Mouse (Mus musculus): ENCODE results near the gene Tes.

DNA sequence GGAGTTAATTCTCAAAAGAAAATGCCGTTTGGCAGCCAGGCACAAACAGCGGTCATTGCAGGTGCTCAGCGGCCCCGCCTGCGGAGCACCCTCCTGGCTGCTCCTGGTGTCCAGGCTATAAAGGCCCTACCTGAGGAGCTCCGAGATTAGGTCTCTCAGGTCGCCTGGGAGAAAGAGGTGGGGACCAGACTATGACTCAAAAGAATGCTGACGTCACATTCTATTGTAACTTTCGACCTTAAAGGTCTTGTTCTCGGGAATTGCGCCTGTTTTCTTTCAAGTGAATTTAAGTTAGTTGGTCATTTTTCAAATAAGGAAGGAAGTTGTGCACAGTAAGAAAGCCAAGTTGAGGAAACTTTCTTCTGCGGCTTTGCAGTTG is 831 bp downstream of the Tes start:
- no peak for TF ChIP-seq MAFK (IDR thresholded peaks at IDR 0.05; ENCODE audit: insufficient read depth, low read depth, low read length)
- TF ChIP-seq HCFC1 (IDR thresholded peaks at IDR 0.05; ENCODE audit: borderline replicate concordance, insufficient read depth, low read length) = no peak
- TF ChIP-seq ZNF384 (IDR thresholded peaks at IDR 0.05; ENCODE audit: low read depth, low read length) = no peak

Data from ES-E14 (cell line).